Mouse (Mus musculus): ENCODE measurements around the gene Ccdc9b.

GRCm38 (mm10) chr2:118727911-118728310 lies 34.5 kb downstream of the Ccdc9b start:
- TF ChIP-seq POLR2A (IDR thresholded peaks at IDR 0.05; ENCODE audit: extremely low read depth, insufficient read depth, low read length) (no peak), CTCF (IDR thresholded peaks at IDR 0.05; ENCODE audit: extremely low read depth, insufficient read depth, low read length) (no peak)

All from cortical plate, adult 2 months (tissue).